Mouse (Mus musculus): Measurements from ENCODE around the gene Lrit2. TPM values are rescaled to one million over a fixed set of nuclear protein-coding genes. Genes with fewer than 3 reads are reported as not detected.

Lrit2 gene
- polyA plus RNA-seq (2014; fragmentation: Illumina TruSeq; extraction: RNeasy Lipid Tissue Mini Kit (QIAGEN cat#74804); ENCODE audit: low read depth, low replicate concordance) = not detected

GRCm38 (mm10) chr14:37067629-37068028, at the start of gene Lrit2:
Gene Lrit2 (plus strand): TSS chr14:37067929.

GRCm38 (mm10) chr14:37048914-37049410, 18.8 kb upstream of the Lrit2 start, which contains the start of gene Rgr:
Gene Rgr (minus strand): TSS chr14:37048964.

GRCm38 (mm10) chr14:37097956-37098530, 30.3 kb downstream of the Lrit2 start, which contains the start of gene Cdhr1:
Gene Cdhr1 (minus strand): TSS chr14:37098347.

GRCm38 (mm10) chr14:37113922-37114321, 46.2 kb downstream of the Lrit2 start, which contains the start of gene 2610528A11Rik:
Gene 2610528A11Rik (minus strand): TSS chr14:37114022.

Other genes with a start within 250 kb of the Lrit2 start
- 57.8 TPM for gene Ccser2, start 99.2 kb upstream of the Lrit2 start, polyA plus RNA-seq (2014; fragmentation: Illumina TruSeq; extraction: RNeasy Lipid Tissue Mini Kit (QIAGEN cat#74804); ENCODE audit: low read depth, low replicate concordance)
- not detected for gene Rgr, start 19.0 kb upstream of the Lrit2 start, polyA plus RNA-seq (2014; fragmentation: Illumina TruSeq; extraction: RNeasy Lipid Tissue Mini Kit (QIAGEN cat#74804); ENCODE audit: low read depth, low replicate concordance)
- gene Lrit1, start 13.1 kb upstream of the Lrit2 start, polyA plus RNA-seq (2014; fragmentation: Illumina TruSeq; extraction: RNeasy Lipid Tissue Mini Kit (QIAGEN cat#74804); ENCODE audit: low read depth, low replicate concordance) = not detected
- gene Cdhr1, start 30.4 kb downstream of the Lrit2 start, polyA plus RNA-seq (2014; fragmentation: Illumina TruSeq; extraction: RNeasy Lipid Tissue Mini Kit (QIAGEN cat#74804); ENCODE audit: low read depth, low replicate concordance) = 5.2 TPM
- 174 TPM for gene 2610528A11Rik, start 46.1 kb downstream of the Lrit2 start, polyA plus RNA-seq (2014; fragmentation: Illumina TruSeq; extraction: RNeasy Lipid Tissue Mini Kit (QIAGEN cat#74804); ENCODE audit: low read depth, low replicate concordance)
- gene Ghitm, start 67.3 kb downstream of the Lrit2 start, polyA plus RNA-seq (2014; fragmentation: Illumina TruSeq; extraction: RNeasy Lipid Tissue Mini Kit (QIAGEN cat#74804); ENCODE audit: low read depth, low replicate concordance) = 504 TPM